Mouse (Mus musculus): ENCODE measurements around the gene Bcdin3d.
"Not testable (repeated sequence)": the region's sequence is repeated elsewhere in the genome, so short reads cannot be mapped to it uniquely, and the experiment has no call there.

Bcdin3d gene

GRCm38 (mm10) chr15:99472972-99473371 is 1.6 kb downstream of the Bcdin3d start:
- in situ Hi-C loops (cut with MboI), result no loop called here

DNA sequence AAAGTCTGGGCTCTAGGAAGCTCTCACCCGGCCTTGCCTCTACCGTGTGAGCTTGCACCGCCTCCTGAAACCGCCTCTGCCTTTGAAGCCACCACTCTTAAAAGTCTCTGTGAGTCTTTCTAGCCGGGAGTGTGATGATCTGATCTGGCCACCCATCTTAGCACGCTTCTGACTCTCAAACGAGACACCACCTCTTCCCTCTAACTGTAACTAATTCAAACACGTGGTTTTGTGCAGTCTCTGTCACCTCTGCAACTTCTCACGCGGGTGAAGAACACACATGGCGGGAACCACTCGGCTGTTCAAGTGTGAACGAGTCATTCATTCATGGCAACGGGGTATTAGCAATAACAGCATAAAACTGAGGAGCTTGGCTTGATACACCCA is 2.9 kb downstream of the Bcdin3d start:
- in situ Hi-C loops (cut with MboI), result no loop called here

DNA sequence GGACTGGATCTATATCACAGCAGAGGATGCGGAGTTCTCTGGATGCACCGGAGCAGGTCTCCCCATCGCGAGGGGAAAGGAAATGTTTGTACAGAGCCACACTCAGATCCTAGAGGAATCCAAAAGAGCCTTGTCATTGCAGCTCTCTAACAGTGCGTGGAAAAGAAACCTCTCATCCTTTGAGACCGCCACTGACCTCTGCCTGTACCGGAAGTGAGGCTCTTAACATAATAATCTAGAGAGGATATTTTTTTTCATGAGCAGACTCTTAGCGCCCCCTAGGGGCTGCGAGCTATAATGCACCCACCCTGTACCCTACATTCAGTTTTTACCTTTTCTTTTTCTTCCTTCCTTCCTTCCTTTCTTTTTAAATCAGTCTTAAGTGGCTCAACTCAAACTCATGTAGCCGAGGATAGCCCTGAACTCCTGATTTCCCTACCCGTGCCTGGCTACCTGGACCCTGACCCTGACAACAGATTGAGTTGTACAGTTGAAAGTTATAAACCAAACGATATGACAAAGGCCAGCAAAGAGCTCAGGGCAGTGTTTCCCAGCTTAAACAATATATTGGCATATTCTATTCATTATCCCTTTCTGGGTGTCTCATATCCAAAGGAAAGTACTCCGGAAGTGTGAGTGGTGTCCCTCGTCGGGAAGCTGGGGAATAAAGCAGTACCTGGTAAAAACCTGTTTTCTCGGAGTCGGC is 3.4 kb downstream of the Bcdin3d start:
- in situ Hi-C loops (cut with MboI), result no loop called here

DNA sequence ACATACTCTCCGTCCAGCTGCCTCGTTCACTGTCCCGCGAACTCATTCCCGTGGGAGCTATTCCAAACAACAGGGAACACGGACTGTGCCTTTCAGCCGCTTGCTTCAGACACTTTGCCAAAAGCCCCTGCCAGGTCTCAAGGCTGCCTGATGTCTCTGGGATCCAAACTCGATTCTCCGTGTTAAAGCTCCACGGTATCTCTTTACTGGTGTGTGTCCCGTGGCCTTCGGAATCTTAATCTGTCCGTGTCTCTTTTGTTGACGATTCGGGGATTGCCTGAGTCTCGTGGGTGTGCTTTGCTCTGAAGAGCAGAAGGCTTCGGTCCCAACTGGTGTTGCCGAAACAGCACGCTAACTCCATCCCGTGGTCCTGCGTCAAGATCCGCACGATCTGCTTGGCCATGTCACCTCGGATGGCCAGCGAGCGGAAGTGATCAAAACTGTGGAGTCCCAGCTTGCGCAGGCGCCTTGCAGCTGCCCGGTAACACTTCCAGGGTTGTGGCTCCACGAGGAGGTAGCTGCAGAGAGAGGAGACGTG is 4.2 kb downstream of the Bcdin3d start:
- in situ Hi-C loops (cut with MboI), result no loop called here

GRCm38 (mm10) chr15:99469736-99470135 is 4.8 kb downstream of the Bcdin3d start:
- in situ Hi-C loops (cut with MboI), result no loop called here

GRCm38 (mm10) chr15:99469067-99469466 is 5.5 kb downstream of the Bcdin3d start:
- in situ Hi-C loops (cut with MboI), result no loop called here

- in situ Hi-C loops (cut with MboI), result no loop called here
These were observed 11.3 kb downstream of the Bcdin3d start for GRCm38 (mm10) chr15:99463194-99463593.

DNA sequence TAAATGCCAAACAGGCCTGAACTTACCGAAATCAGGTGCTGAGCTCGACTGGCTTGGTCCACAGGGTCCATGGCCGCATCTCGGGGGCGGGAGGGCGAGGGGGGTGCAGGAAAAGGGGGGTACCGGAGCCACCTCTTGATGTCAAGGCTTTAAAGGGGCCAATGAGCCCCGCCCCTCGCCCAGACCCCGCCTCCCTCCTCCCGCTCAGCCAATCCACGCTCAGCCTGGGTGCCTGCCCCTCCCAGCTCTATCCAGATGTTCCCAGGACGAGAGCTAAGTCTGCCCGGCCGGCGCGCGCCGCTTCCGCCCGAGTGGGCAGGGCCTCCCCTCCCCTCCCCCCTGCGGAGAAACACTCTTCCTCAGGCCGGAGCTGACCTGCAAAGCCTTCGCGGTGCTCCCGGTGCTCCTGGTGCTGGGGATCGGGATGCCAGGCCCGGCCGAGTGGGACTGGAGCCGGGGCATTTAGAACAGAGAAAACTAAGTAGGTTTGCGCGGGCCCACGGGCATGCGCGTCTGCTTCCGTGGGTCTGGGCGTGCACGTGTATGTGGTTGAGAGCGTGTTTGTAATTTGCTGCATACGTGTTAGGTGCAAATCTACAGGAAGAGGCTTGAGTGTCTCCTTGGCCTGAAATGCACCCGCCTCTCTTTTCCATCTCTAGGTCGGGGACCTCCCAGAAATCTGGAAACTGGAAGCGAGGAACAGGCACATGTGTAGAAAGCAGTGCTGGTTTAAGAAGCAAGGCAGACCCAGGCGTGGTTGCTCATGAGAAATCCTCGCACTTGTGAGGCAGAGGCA is 16.7 kb downstream of the Bcdin3d start, which contains the start of gene Nckap5l:
Nckap5l (minus strand) TSS at position 143 of the 796 bp plus-strand sequence.
- in situ Hi-C loops (cut with MboI), result no loop called here

DNA sequence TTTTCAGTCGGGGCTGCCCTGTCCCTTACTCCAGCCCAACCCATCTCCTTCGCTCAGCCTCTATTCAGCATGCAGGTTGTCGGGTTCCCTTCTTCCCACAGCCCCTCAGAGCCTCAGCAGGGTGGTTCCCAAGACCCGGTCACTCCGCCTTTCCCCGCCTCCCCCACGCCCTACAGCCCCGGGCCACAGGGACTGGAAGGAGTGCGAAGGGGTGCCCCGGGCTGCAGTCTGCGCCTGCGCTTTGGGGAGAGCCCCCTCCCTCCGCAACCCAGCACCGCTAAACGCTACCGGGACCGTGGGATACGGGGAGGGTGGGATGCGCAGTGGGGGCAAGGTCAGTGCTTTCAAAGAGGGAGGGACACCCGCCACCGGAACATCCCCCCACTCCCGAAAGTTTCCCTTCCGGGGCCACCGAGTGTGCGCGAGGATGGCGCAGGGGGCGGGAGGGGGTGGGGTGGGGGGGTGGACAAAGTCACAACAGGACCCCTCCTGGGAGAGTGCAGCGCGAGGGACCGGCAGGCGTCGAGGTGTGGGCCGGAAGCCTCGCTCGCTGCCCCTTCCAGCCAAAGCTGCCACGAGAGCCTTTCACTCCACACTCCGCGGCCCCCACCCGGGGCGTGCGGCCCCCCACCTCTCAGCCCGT is 17.4 kb downstream of the Bcdin3d start:
- in situ Hi-C loops (cut with MboI), result no loop called here

GRCm38 (mm10) chr15:99456338-99456962 is 18.1 kb downstream of the Bcdin3d start:
- in situ Hi-C loops (cut with MboI), result no loop called here

DNA sequence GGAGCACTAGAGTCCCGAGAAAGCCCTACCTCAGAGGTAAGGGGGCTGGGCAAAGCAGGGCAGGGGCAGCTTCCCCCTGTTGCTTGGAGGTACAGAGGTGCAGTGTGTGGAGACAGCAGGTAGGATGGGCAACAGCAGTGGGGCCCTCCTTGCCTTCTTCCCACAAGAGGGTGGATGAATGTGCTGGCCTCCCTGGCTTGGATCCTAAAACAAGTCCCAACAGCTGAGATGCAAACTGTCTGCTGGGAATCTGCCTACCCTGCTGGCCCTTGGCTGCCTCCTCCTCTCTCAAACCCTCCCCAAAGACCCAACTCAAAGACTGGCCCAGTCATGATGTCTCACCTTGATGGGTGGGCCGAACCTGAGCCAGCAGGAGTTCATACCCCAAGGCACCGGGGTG is 19.1 kb downstream of the Bcdin3d start:
- in situ Hi-C loops (cut with MboI), result no loop called here

DNA sequence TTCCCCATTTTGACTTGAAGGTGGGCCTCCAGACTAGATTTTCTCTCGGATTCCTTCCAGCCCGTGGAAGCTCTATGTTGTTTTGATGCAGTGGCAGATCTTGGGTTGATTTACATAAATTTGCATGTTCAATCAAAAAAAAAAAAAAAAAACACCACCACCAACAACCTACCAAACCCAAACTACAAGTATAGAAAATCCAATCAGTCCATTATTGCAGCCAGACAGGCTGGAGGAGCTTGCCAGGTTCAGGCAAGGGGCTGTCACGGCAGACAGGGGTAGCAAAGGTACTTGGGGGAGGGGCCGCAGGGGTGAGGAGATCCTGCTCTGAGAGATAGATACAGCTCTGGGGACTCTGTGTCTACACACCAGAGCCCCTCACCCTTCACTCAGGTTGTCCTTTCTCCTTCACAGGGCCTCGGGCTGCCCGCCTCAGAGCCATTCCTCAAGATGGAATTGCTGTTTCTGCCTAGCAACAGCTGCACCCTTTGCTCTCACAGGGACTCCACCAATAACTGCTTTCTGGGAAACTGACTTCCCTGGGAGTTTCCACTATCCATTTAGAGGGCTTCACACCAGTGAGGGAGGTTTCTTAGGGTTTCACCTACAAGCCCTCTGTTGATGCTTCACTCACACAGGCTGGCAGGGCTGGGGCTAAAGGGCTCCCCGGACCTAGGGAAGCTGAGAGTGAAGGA is 19.8 kb downstream of the Bcdin3d start:
- in situ Hi-C loops (cut with MboI), result no loop called here

DNA sequence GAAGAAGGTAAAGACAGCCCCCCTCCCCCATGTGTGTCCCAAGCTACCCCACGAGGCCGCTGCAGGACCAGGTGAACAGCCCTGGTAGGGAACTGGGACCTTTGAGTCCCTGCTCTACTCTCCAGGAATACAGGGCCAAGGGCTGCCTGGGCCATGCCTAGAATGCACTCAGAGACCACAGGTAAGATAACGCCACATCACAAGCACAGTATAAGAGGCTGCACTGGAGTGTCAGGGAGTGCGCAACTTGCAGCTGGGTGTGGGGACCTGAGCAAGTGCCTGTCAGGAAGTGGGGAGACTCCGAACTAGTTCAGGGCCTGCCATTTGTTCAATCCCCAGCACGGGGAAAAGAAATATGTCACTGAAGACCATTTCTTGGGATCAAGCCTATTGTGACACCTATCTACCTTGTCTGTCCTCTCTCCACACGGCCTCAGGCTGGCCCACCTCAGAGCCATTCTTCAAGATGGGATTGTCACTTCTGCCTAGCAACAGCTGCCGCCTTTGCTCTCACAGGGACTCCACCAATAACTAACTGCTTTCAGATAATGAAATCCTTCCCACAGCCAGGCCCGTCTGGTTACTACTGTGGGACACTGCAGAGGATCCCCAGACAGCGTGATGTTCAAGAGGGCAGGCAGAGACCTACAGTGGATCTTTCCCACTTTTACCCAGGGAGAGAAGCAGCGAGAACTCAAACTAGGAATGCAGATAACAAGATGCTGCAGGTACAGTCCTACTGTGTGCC is 21.2 kb downstream of the Bcdin3d start:
- in situ Hi-C loops (cut with MboI), result no loop called here

- in situ Hi-C loops (cut with MboI), result no loop called here
These were observed 24.7 kb downstream of the Bcdin3d start for GRCm38 (mm10) chr15:99449751-99450280.

GRCm38 (mm10) chr15:99449131-99449750 is 25.3 kb downstream of the Bcdin3d start:
- in situ Hi-C loops (cut with MboI), result no loop called here

- in situ Hi-C loops (cut with MboI), result not testable (repeated sequence)
These were observed 28.4 kb downstream of the Bcdin3d start for GRCm38 (mm10) chr15:99446136-99446535.

DNA sequence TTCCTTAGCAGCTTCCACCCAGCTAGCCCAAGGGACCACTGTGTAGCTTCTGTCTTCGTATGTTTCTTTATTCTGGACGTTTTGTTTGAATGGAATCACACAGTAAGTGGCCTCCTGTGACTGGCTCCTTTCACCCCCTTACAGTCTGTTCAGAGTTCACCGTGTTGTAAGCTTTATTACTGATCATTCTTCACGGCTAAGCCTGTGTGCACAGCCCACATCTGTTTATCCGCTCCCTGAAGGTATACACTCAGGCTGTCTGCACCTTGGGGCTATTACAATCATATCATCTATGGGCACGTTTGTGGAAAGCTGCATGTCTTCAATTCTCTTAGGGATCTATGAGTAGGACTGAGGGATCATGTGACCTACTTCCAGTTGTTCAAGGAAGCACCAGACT is 29.0 kb downstream of the Bcdin3d start:
- in situ Hi-C loops (cut with MboI), result no loop called here

GRCm38 (mm10) chr15:99442358-99442757 is 32.2 kb downstream of the Bcdin3d start:
- in situ Hi-C loops (cut with MboI), result no loop called here

DNA sequence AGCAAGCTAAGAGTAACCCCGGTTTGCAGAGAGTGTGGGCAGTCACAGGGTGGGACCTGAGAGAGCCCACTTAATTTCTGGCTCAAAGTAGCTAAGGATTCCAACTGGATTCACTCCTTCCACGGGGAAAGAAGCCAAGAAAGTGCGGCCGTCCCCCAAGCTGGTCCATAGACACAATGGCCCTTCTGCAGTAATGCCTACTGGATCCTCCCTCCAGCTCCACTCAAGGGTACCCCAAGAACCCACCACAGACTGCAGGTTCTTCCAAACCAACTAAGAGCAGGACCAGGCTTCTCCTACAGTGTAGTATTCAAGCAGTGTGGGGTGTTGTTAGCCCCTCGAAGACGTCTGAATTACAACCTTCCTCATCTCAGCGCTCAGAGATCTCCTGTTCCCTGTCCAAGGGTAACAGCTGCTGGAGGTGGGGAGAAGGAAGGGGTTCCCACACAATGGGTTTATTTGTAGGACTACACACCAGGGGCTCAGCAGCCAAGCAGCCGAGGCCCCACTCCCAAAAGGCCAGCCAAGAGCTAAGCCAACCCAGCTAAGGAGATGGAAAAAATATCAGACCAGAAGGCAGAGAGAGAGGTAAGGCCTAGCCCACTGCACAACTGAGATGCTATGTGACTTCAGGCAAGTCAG is 33.6 kb downstream of the Bcdin3d start:
- in situ Hi-C loops (cut with MboI), result no loop called here

Data from mature B cell (primary cell).